Mouse (Mus musculus) megakaryocyte, adult 5-6 weeks (primary cell): ENCODE data around the gene Slc38a6. TPM values are rescaled to one million over a fixed set of nuclear protein-coding genes. Genes with fewer than 3 reads are reported as not detected.
A peak's percentile ranks its signal among the peaks of the same experiment; 100 is the strongest.

Experiments
- ATAC-seq: 2 replicates; pipeline ENCODE4 v1.8.0; 2016; ENCODE audit warnings: mild to moderate bottlenecking, inconsistent platforms; ENCODE audit not compliant: poor library complexity, severe bottlenecking
- total RNA-seq, 2 experiments: library from RNA; stranded (forward) in 1 of 2; stranded (reverse) in 1 of 2; fragments of 153-499, 151-499 nt in 1 of 2; fragments of 221-1000, 200-1000 nt in 1 of 2; gene quantifications; 2 replicates each; pipeline versions ENCODE4 v1.2.3 to v1.2.4; 2015 to 2017

The Slc38a6 gene
- 7.9 and 9.0 TPM in 2 replicates for total RNA-seq (2015)
- 5.0 and 7.2 TPM in 2 replicates for total RNA-seq (2017)

GRCm38 (mm10) chr12:73286287-73287092 is at the start of gene Slc38a6, which contains the start of gene Trmt5:
Gene Slc38a6 (plus strand): TSS chr12:73286779.
Gene Trmt5 (minus strand): TSS chr12:73286710.
- ATAC-seq, result peak; percentile 97

- no peak for ATAC-seq
Observed at GRCm38 (mm10) chr12:73241960-73242359, 44.6 kb upstream of the Slc38a6 start.

DNA sequence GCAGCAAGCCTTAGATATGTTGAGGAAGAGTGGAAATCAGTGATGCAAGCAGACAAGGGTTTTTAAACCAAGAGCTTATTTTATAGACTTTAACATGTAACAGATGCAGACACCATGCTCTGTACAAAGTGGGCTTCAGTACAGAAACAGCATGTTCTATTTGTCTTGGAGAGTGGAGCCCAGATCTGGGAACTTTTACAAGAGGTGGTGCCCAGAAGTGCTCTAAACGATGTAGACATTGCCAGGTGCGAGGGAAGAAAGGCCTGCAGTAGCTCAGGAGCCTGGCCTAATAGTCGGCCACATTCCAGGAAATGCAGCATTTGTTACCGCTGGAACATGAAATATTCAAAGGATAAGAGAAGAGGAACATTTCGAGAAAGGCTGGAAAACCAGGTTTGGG is 40.9 kb upstream of the Slc38a6 start:
- no peak for ATAC-seq

- no peak for ATAC-seq
Observed at GRCm38 (mm10) chr12:73255006-73255405, 31.6 kb upstream of the Slc38a6 start.

GRCm38 (mm10) chr12:73259269-73259668 is 27.3 kb upstream of the Slc38a6 start:
- no peak for ATAC-seq

DNA sequence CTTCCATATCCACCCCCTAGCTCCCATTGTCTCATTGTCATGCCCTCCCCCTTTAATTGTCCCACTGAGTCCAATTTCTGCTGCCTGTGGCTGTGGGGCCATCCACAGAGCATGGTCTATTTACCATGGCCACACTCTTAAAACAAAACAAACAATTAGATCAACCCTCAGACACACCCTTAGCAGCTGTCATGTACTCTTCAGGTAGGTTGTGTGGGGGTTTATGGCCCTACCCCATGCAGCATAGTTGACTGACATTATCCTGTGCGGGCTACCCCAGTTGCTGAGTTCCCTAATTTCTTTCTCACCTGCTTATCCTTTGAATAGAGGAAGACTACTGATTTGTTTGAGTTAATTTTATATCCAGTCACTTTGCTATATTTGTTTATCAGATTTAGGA is 26.2 kb upstream of the Slc38a6 start:
- no peak for ATAC-seq

DNA sequence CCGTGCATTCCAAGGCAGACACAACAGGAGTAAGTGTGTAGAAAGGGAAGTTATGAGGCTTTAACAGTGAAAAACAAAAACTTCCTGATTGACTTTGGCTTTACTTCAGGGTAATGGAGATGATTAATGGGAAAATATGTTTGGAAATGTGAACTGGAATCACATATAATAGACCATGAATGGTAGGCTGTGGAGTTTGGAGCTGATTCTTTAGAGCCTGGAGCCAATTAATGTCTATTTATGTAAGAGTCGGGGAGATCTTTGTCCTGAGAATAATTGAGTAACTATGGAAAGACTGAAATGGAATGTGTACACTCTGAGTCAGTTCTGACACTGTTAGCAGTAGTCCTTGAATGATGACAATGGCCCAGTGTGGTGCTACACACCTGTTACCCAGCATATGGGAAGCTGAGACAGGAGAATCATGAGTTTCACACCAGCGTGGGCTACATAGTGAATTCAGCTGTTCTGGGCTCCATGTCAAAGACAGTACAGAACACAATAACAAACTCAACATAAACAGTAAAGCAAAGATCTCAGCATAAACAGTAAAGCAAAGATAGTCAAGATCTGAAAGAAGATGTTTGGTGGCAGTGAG is 21.1 kb upstream of the Slc38a6 start:
- ATAC-seq, result no peak

- ATAC-seq, result no peak
Observed at GRCm38 (mm10) chr12:73266597-73266996, 20.0 kb upstream of the Slc38a6 start.

DNA sequence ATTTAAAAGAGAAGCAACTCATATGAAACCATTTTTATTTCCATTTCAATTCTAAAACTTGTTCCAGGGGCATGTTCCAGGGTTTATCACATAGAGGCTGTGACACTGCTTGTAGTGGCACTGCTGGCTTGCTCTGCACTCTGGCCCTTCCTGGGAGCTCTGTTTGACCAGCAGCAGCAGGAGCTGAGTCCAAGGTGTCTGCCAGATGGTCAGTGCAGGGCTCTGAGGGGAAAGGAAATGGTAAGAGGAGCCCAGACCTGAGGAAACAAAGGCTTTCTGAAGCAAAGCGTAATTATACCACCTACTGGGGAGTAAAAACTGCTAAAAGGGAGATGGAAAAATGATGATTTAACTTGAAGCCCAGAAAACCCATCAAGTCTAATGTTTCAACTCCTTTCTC is 18.1 kb upstream of the Slc38a6 start:
- ATAC-seq, result no peak

GRCm38 (mm10) chr12:73269531-73269930 is 17.0 kb upstream of the Slc38a6 start:
- ATAC-seq, result no peak

- no peak for ATAC-seq
Observed at GRCm38 (mm10) chr12:73269933-73270332, 16.6 kb upstream of the Slc38a6 start.

GRCm38 (mm10) chr12:73274921-73275320 is 11.7 kb upstream of the Slc38a6 start:
- no peak for ATAC-seq

- no peak for ATAC-seq
Observed at GRCm38 (mm10) chr12:73287609-73288008, 1.0 kb downstream of the Slc38a6 start.

DNA sequence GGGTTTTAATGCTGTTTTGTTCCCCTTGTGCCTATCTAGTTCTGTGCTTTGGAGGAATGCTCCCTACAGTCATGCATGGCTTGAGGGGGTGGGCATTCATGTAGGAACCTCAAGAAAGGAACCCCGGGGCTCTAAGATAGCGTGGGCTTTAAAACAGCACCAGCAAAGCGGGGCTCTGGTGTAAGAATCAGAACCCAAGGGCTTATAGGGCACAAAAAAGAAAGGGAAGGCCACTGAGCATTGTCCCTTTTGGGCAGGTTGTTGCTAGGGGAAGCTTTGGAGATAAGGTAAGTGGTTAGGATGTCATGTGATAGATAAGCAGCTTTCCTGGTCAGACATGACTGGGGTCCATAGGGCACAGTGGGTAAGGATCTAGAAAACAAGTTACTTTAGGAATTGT is 2.0 kb downstream of the Slc38a6 start:
- ATAC-seq, result no peak

DNA sequence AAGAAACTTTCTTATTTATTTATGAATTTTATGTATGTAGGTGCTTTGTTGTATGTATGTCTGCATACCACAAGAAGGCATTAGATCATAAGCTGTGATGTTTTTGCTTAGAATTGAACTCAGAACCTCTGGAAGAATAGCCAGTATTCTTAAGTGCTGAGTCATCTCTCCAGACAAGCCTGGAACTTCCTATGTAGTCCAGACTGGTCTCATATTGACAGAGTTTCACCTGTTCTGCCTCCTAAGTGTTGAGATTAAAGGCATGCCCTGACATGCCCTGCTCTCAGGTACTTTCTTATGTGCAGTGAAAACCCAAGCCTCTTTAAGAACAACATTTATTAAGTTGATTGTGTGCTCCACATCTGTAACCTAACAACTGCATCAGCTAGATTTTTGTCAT is 8.3 kb downstream of the Slc38a6 start:
- no peak for ATAC-seq

DNA sequence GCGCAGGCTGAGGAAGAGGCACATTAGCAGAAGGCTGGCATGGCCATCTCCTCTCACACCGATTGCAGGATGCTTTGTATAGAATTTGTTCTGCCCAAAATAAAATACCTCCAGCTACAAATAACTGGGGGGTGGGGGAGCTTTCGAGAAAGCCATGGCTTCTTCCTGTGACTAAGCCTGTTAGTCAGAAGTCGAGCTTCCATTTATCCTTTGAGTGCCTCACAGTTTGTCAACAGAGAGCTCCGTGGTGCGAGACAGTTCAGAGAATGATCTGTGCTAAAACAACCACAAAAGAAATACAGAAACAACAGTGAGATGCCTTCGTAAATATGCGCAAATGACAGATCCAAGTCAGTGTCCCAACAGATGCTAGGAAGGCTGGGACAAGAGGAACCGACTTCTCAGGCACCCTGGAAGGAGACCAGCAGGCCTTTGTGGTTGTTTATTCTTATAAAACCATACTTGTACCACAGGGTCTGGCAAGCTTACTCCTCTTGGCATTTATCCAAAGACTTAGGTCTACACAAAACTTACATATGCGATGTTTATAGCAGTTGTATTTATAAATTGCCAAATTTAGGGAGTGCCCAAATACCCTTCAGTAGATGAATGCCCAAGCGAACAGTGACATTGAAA is 9.0 kb downstream of the Slc38a6 start:
- no peak for ATAC-seq

- no peak for ATAC-seq
Observed at GRCm38 (mm10) chr12:73298621-73299020, 12.0 kb downstream of the Slc38a6 start.

DNA sequence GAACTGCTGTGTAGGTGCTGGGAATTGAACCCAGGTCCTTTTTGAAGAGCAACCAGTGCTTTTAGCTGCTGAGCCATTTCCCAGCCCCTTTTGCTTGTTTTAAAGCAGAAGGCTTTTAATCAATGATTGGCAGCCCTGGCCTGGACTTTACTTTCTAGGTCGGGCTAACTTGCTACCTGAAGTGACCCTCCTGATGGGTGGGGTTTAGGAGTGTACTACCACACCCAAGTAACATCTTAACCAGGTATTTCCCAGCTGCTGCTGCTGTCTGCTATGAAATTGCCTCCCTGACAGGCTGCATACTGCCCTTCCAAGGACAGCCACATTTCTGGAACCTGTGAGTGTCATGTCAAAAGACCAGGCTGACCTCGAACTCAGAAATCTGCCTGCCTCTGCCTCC is 14.0 kb downstream of the Slc38a6 start:
- ATAC-seq, result no peak

GRCm38 (mm10) chr12:73304636-73305035 is 18.1 kb downstream of the Slc38a6 start:
- peak; percentile 90 for ATAC-seq

- no peak for ATAC-seq
Observed at GRCm38 (mm10) chr12:73307750-73308149, 21.2 kb downstream of the Slc38a6 start.

- ATAC-seq, result no peak
Observed at GRCm38 (mm10) chr12:73308711-73309110, 22.1 kb downstream of the Slc38a6 start.
